Mouse (Mus musculus): ENCODE data around the gene Gde1.

- TF ChIP-seq CTCF (IDR thresholded peaks at IDR 0.05; ENCODE audit: borderline replicate concordance, insufficient read depth, low read depth, low read length) (no peak), POLR2A (IDR thresholded peaks at IDR 0.05; ENCODE audit: borderline replicate concordance, insufficient read depth, low read length) (no peak)
These were observed 42.5 kb upstream of the Gde1 start for GRCm38 (mm10) chr7:118747891-118748672.

All from cerebellum, adult 2 months (tissue).